In the genomic region with DNA sequence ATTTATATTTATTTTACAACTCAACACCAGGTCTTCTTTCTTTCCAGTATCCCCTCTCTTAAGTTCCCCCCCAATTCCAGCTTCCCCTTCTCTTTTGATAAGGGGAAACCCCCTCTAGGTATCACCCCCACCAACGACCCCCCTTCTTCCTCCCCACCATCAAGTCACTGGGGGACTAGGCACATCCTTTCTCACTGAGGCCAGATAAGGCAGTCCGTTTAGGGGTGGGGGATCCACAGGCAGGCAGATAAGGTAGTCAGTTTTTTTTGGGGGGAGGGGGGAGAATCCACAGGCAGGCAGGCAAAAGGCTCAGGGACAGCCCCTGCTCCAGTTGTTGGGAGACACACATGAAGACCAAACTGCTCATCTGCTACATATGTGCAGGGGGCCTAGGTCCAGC, we compare ENCODE assay signal across 46 mouse cellular contexts. TPM values are rescaled to one million over a fixed set of nuclear protein-coding genes. Genes with fewer than 3 reads are reported as not detected.
"Had no signal": no experiment of that assay in that cellular context is flagged by ENCODE, and none has a peak within 500 bp of the region (broad histone marks: within the 10 kb centered on the region; RNA-seq: fewer than 3 reads in every experiment).

No protein-coding gene starts in this region.

- H3K4me1 ChIP-seq: limb, embryonic 10.5 days; limb, embryonic 12.5 days; limb, embryonic 13.5 days; limb, embryonic 15.5 days; liver, embryonic 15.5 days; lung, embryonic 15.5 days; megakaryocyte, embryonic 14.5 days; midbrain, embryonic 10.5 days; midbrain, embryonic 12.5 days; midbrain, embryonic 13.5 days; midbrain, embryonic 15.5 days had no signal

- ATAC-seq: liver, postnatal 0 days; lung, postnatal 0 days; midbrain, embryonic 13.5 days; midbrain, embryonic 15.5 days; midbrain, embryonic 16.5 days had no signal

- H3K27me3 ChIP-seq: limb, embryonic 12.5 days; limb, embryonic 13.5 days; limb, embryonic 15.5 days; liver, embryonic 13.5 days; liver, embryonic 15.5 days; lung, embryonic 15.5 days; megakaryocyte, embryonic 14.5 days; midbrain, embryonic 12.5 days; midbrain, embryonic 13.5 days; midbrain, embryonic 15.5 days had no signal

- H3K27ac ChIP-seq: left cerebral cortex, adult 2 months; limb, embryonic 10.5 days; limb, embryonic 12.5 days; limb, embryonic 13.5 days; limb, embryonic 15.5 days; liver, embryonic 13.5 days; liver, embryonic 14.5 days; liver, embryonic 15.5 days; lung, embryonic 15.5 days; macrophage; midbrain, embryonic 10.5 days; midbrain, embryonic 12.5 days; midbrain, embryonic 13.5 days; midbrain, embryonic 15.5 days had no signal

- H3K36me3 ChIP-seq: limb, embryonic 10.5 days; limb, embryonic 12.5 days; limb, embryonic 13.5 days; limb, embryonic 15.5 days; liver, embryonic 13.5 days; liver, embryonic 15.5 days; lung, embryonic 15.5 days; midbrain, embryonic 10.5 days; midbrain, embryonic 12.5 days; midbrain, embryonic 13.5 days; midbrain, embryonic 15.5 days had no signal

- H3K9ac ChIP-seq: limb, embryonic 12.5 days; limb, embryonic 13.5 days; limb, embryonic 15.5 days; liver, embryonic 13.5 days; liver, embryonic 14.5 days; liver, embryonic 15.5 days; liver, postnatal 0 days; lung, embryonic 14.5 days; lung, embryonic 15.5 days; midbrain, embryonic 12.5 days; midbrain, embryonic 13.5 days; midbrain, embryonic 15.5 days had no signal

- DNase-seq: left cerebral cortex, postnatal 4 days; liver, embryonic 13.5 days; liver, postnatal 0 days; lung, adult 18-20 months; lung, adult 2 months; lung, embryonic 14.5 days; lung, postnatal 10 days; lung, postnatal 14 days; lung, postnatal 36 days; lung, postnatal 4 days; midbrain, embryonic 14.5 days had no signal

- H3K9me3 ChIP-seq: limb, embryonic 10.5 days; limb, embryonic 15.5 days; liver, embryonic 13.5 days; liver, embryonic 15.5 days; lung, embryonic 15.5 days; midbrain, embryonic 10.5 days; midbrain, embryonic 12.5 days; midbrain, embryonic 13.5 days; midbrain, embryonic 15.5 days had no signal

- H3K4me2 ChIP-seq: limb, embryonic 12.5 days; limb, embryonic 13.5 days; limb, embryonic 15.5 days; liver, embryonic 11.5 days; liver, embryonic 13.5 days; liver, embryonic 15.5 days; lung, embryonic 14.5 days; lung, embryonic 15.5 days; midbrain, embryonic 11.5 days; midbrain, embryonic 12.5 days; midbrain, embryonic 13.5 days; midbrain, embryonic 15.5 days had no signal

- H3K4me3 ChIP-seq: left cerebral cortex, adult 2 months; limb, embryonic 10.5 days; limb, embryonic 12.5 days; limb, embryonic 13.5 days; limb, embryonic 15.5 days; liver, embryonic 13.5 days; liver, embryonic 15.5 days; lung, embryonic 15.5 days; megakaryocyte, embryonic 14.5 days; midbrain, embryonic 10.5 days; midbrain, embryonic 12.5 days; midbrain, embryonic 13.5 days; midbrain, embryonic 15.5 days; myocyte had no signal

RNA-seq across cellular contexts. Expression of gene Gm6657, which starts 1.3 kb away (rescaled TPM):
- total RNA-seq: left cerebral cortex, adult 18-20 months; left cerebral cortex, adult 2 months; left cerebral cortex, adult 8-10 months; left cerebral cortex, postnatal 10 days; left cerebral cortex, postnatal 14 days; left cerebral cortex, postnatal 25 days; left cerebral cortex, postnatal 36 days; left cerebral cortex, postnatal 4 days; liver, adult 2 months; megakaryocyte progenitor cell, adult 5-6 weeks; megakaryocyte, adult 5-6 weeks; megakaryocyte-erythroid progenitor cell, adult 5-6 weeks; midbrain, postnatal 0 days; monocyte, adult 5-6 weeks had no signal
- polyA plus RNA-seq: limb, embryonic 10.5 days; limb, embryonic 11.5 days; limb, embryonic 12.5 days; limb, embryonic 13.5 days; limb, embryonic 14.5 days; limb, embryonic 15.5 days; liver, adult 2 months; liver, embryonic 11.5 days; liver, embryonic 13.5 days; liver, embryonic 14.5 days; liver, embryonic 15.5 days; liver, embryonic 16.5 days; liver, postnatal 0 days; lung, adult 2 months; lung, embryonic 14.5 days; lung, embryonic 15.5 days; lung, embryonic 16.5 days; lung, postnatal 0 days; macrophage; midbrain, embryonic 10.5 days; midbrain, embryonic 11.5 days; midbrain, embryonic 12.5 days; midbrain, embryonic 13.5 days; midbrain, embryonic 14.5 days; midbrain, embryonic 15.5 days; midbrain, embryonic 16.5 days; midbrain, postnatal 0 days; myocyte had no signal
